Mouse (Mus musculus): ENCODE measurements at regions not wholly inside any gene's neighbourhood (a gene's known extent, or its start where the extent isn't known, plus 50 kb on each side); places are given as distances from the start of the nearest gene placed in this dataset.

GRCm38 (mm10) chr8:12073311-12073999, 205.2 kb upstream of the A230072I06Rik start:
- DNase-seq (ENCODE audit: low spot score in 2 of 2): no peak

- no peak for DNase-seq (ENCODE audit: low spot score in 2 of 2)
Observed at GRCm38 (mm10) chr8:12075943-12076342, 202.7 kb upstream of the A230072I06Rik start.

GRCm38 (mm10) chr8:12076811-12077375, 201.7 kb upstream of the A230072I06Rik start:
- no peak for DNase-seq (ENCODE audit: low spot score in 2 of 2)

- no peak for DNase-seq (ENCODE audit: low spot score in 2 of 2)
Observed at GRCm38 (mm10) chr8:12077896-12078295, 200.7 kb upstream of the A230072I06Rik start.

- DNase-seq (ENCODE audit: low spot score in 2 of 2): no peak
Observed at GRCm38 (mm10) chr8:12078679-12079566, 199.7 kb upstream of the A230072I06Rik start.

GRCm38 (mm10) chr8:12081536-12081935, 197.1 kb upstream of the A230072I06Rik start:
- DNase-seq (ENCODE audit: low spot score in 2 of 2): no peak

- DNase-seq (ENCODE audit: low spot score in 2 of 2): no peak
Observed at GRCm38 (mm10) chr8:12087192-12087800, 191.3 kb upstream of the A230072I06Rik start.

- DNase-seq (ENCODE audit: low spot score in 2 of 2): no peak
Observed at GRCm38 (mm10) chr8:12100145-12100544, 178.5 kb upstream of the A230072I06Rik start.

GRCm38 (mm10) chr8:12103296-12103695, 175.3 kb upstream of the A230072I06Rik start:
- DNase-seq (ENCODE audit: low spot score in 2 of 2): no peak

- DNase-seq (ENCODE audit: low spot score in 2 of 2): no peak
Observed at GRCm38 (mm10) chr8:12105106-12105901, 173.3 kb upstream of the A230072I06Rik start.

GRCm38 (mm10) chr8:12108578-12108977, 170.0 kb upstream of the A230072I06Rik start:
- no peak for DNase-seq (ENCODE audit: low spot score in 2 of 2)

- no peak for DNase-seq (ENCODE audit: low spot score in 2 of 2)
Observed at GRCm38 (mm10) chr8:12111626-12112025, 167.0 kb upstream of the A230072I06Rik start.

- DNase-seq (ENCODE audit: low spot score in 2 of 2): no peak
Observed at GRCm38 (mm10) chr8:12113023-12113422, 165.6 kb upstream of the A230072I06Rik start.

- DNase-seq (ENCODE audit: low spot score in 2 of 2): no peak
Observed at GRCm38 (mm10) chr8:12126374-12127001, 152.1 kb upstream of the A230072I06Rik start.

- no peak for DNase-seq (ENCODE audit: low spot score in 2 of 2)
Observed at GRCm38 (mm10) chr8:12127106-12127800, 151.4 kb upstream of the A230072I06Rik start.

- no peak for DNase-seq (ENCODE audit: low spot score in 2 of 2)
Observed at GRCm38 (mm10) chr8:12127801-12128490, 150.7 kb upstream of the A230072I06Rik start.

GRCm38 (mm10) chr8:12130591-12130990, 148.0 kb upstream of the A230072I06Rik start:
- no peak for DNase-seq (ENCODE audit: low spot score in 2 of 2)

- no peak for DNase-seq (ENCODE audit: low spot score in 2 of 2)
Observed at GRCm38 (mm10) chr8:12134200-12134599, 144.4 kb upstream of the A230072I06Rik start.

- DNase-seq (ENCODE audit: low spot score in 2 of 2): no peak
Observed at GRCm38 (mm10) chr8:12135392-12136177, 143.0 kb upstream of the A230072I06Rik start.
